18 mouse cellular contexts compared by ENCODE assay signal in genomic region chr8:74696001-74696400, GRCm38 (mm10).
DNase-seq lines count a peak whose midpoint lies in the region; ATAC-seq and TF ChIP-seq lines count a peak whose summit lies in the region.
"Had no signal": no experiment of that assay in that cellular context is flagged by ENCODE, and none has a peak within 500 bp of the region (broad histone marks: within the 10 kb centered on the region; RNA-seq: fewer than 3 reads in every experiment).

No protein-coding gene starts in this region.

- no peak overlapping the region for H3K4me2 ChIP-seq in midbrain, embryonic 15.5 days
- H3K4me2 ChIP-seq in midbrain, embryonic 11.5 days = no peak overlapping the region
- H3K4me2 ChIP-seq: embryonic facial prominence, embryonic 12.5 days; heart, embryonic 12.5 days; hindbrain, embryonic 14.5 days had no signal

- H3K36me3 ChIP-seq in heart, embryonic 10.5 days = no peaks in the 10 kb centered on the region
- no peaks in the 10 kb centered on the region for H3K36me3 ChIP-seq in midbrain, embryonic 15.5 days (replicated peaks)
- no peaks in the 10 kb centered on the region for H3K36me3 ChIP-seq in midbrain, embryonic 11.5 days (ENCODE audit: control insufficient read depth, insufficient read depth, low read length)
- H3K36me3 ChIP-seq: embryonic facial prominence, embryonic 12.5 days; heart, embryonic 12.5 days had no signal

- TF ChIP-seq POLR2A in brain, embryonic 14.5 days (IDR thresholded peaks at IDR 0.05; ENCODE audit: borderline replicate concordance, extremely low read depth, insufficient read depth, insufficient read length, poor library complexity, severe bottlenecking) = no peak

- ATAC-seq in midbrain, embryonic 15.5 days (replicated peaks) = peak; percentile 74
- ATAC-seq in midbrain, embryonic 11.5 days (ENCODE audit: low FRiP score) = no peak
- ATAC-seq: inflammation-experienced regulatory T-cells, adult 6 months; intestine, postnatal 0 days had no signal

- H3K27ac ChIP-seq in heart, embryonic 10.5 days = no peak overlapping the region
- no peak overlapping the region for H3K27ac ChIP-seq in midbrain, embryonic 15.5 days
- H3K27ac ChIP-seq in midbrain, embryonic 11.5 days (ENCODE audit: low read depth, low read length) = no peak overlapping the region
- H3K27ac ChIP-seq: embryonic facial prominence, embryonic 12.5 days; heart, adult 2 months; hindbrain, embryonic 14.5 days had no signal

- peak; percentile 0 for DNase-seq in heart, embryonic 10.5 days (ENCODE audit: low spot score)
- no peak for DNase-seq in heart, postnatal 36 days
- DNase-seq in midbrain, embryonic 11.5 days (ENCODE audit: low spot score, missing footprints) = no peak
- peak; percentile 8 for DNase-seq in brain, embryonic 14.5 days (ENCODE audit: low read depth)
- no peak for DNase-seq in yolk sac, embryonic 10.5 days (ENCODE audit: low spot score)
- DNase-seq: adrenal gland, adult 2 months; adrenal gland, postnatal 25 days; cerebellum, adult 11-12 months; cerebellum, adult 9-10 months; cerebellum, postnatal 25 days; gastrocnemius, postnatal 14 days; heart, adult 2 months had no signal

- H3K4me1 ChIP-seq in heart, embryonic 10.5 days = no peaks in the 10 kb centered on the region
- H3K4me1 ChIP-seq in midbrain, embryonic 15.5 days = no peaks in the 10 kb centered on the region
- no peaks in the 10 kb centered on the region for H3K4me1 ChIP-seq in midbrain, embryonic 11.5 days (ENCODE audit: control insufficient read depth, insufficient read depth, low read length)
- H3K4me1 ChIP-seq: embryonic facial prominence, embryonic 12.5 days; heart, embryonic 12.5 days had no signal

- intact Hi-C loops in heart, postnatal 36 days (cut with DNase I) = no loop called here

- H3K4me3 ChIP-seq in heart, embryonic 10.5 days = no peak overlapping the region
- H3K4me3 ChIP-seq in midbrain, embryonic 15.5 days = no peak overlapping the region
- no peak overlapping the region for H3K4me3 ChIP-seq in midbrain, embryonic 11.5 days (ENCODE audit: low read depth, low read length)
- H3K4me3 ChIP-seq: embryonic facial prominence, embryonic 12.5 days; heart, adult 2 months; heart, embryonic 12.5 days had no signal

- no peak overlapping the region for H3K9ac ChIP-seq in midbrain, embryonic 15.5 days
- no peak overlapping the region for H3K9ac ChIP-seq in midbrain, embryonic 11.5 days (ENCODE audit: low read length)
- H3K9ac ChIP-seq: embryonic facial prominence, embryonic 12.5 days; heart, embryonic 12.5 days; hindbrain, embryonic 14.5 days had no signal

- H3K9me3 ChIP-seq in heart, embryonic 10.5 days = no peaks in the 10 kb centered on the region
- no peaks in the 10 kb centered on the region for H3K9me3 ChIP-seq in midbrain, embryonic 15.5 days
- no peaks in the 10 kb centered on the region for H3K9me3 ChIP-seq in midbrain, embryonic 11.5 days (ENCODE audit: control insufficient read depth, low read length)
- H3K9me3 ChIP-seq: embryonic facial prominence, embryonic 12.5 days had no signal

- no peaks in the 10 kb centered on the region for H3K27me3 ChIP-seq in heart, embryonic 10.5 days (ENCODE audit: insufficient read depth, poor library complexity, severe bottlenecking)
- H3K27me3 ChIP-seq in midbrain, embryonic 15.5 days (replicated peaks) = no peaks in the 10 kb centered on the region
- no peaks in the 10 kb centered on the region for H3K27me3 ChIP-seq in midbrain, embryonic 11.5 days (ENCODE audit: control insufficient read depth, insufficient read depth, low read length)
- H3K27me3 ChIP-seq: embryonic facial prominence, embryonic 12.5 days; heart, embryonic 12.5 days had no signal

- TF ChIP-seq CTCF in brain, embryonic 14.5 days (IDR thresholded peaks at IDR 0.05; ENCODE audit: borderline replicate concordance, extremely low read depth, insufficient read depth, insufficient read length) = no peak

Comparison
In these comparisons a context has a peak if more than half of its experiments do, and no peak if none do; other contexts are left out.
1. DNase-seq: peak in heart, embryonic 10.5 days (single experiment) and brain, embryonic 14.5 days (single experiment); none in heart, postnatal 36 days (0 of 2), midbrain, embryonic 11.5 days (single experiment) and yolk sac, embryonic 10.5 days (single experiment).